Mouse (Mus musculus): ENCODE data around the gene Hist2h3b.
"Not testable (repeated sequence)": the region's sequence is repeated elsewhere in the genome, so short reads cannot be mapped to it uniquely, and the experiment has no call there.

Gene Hist2h3b

DNA sequence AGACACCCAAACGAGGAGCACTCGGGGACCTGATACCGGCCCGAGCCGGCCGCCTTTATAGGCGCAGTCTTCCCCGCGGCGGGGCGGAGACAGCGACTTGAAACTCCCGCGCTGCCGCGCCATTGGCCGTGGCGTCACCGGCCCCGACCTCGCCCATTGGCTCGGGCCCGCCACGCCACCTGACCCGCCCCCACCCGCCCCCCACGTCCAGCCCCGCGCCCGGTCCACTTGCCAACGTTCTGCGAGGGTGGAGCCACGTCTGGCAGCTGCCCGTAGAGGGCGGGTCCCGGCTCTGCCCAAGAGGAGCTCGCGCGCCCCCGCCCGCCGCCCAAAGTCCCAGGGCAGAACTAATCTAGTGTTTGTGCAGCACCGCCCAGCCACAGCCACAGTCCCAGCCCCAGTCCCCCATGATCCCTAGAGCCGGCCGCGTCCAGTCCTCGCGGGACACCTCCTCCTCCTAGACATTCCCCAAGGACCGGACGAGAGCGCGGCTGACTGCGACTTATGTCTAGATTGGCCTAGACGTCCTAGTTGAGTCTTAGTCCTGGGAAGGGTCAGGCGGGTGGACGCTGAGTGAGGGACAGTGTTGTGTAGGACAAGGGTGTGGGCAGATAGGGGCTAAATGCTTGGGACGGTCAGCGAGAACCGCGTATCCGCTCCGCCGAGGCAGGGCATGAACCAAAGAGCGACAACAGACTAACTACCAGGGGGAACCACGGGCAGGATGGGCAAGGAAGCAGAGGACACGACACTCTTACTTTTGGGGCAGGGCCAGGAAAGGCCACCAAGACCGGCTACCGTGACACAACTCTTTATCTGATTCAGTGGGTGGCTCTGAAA, 29.3 kb upstream of the Hist2h3b start, which contains the start of gene Hist2h3c2:
TSS of gene Hist2h3c2 (minus strand) at position 174 of the 840 bp plus-strand sequence.
- DNase-seq (ENCODE audit: low read depth, low spot score) = not testable (repeated sequence)

GRCm38 (mm10) chr3:96239949-96240798, 28.3 kb upstream of the Hist2h3b start, which contains the start of gene Hist2h2aa2:
Gene Hist2h2aa2 (minus strand): TSS chr3:96240276.
- peak; percentile 48 for DNase-seq (ENCODE audit: low read depth, low spot score)

- DNase-seq (ENCODE audit: low read depth, low spot score) = no peak
These were observed 27.7 kb upstream of the Hist2h3b start for GRCm38 (mm10) chr3:96240799-96241197.

DNA sequence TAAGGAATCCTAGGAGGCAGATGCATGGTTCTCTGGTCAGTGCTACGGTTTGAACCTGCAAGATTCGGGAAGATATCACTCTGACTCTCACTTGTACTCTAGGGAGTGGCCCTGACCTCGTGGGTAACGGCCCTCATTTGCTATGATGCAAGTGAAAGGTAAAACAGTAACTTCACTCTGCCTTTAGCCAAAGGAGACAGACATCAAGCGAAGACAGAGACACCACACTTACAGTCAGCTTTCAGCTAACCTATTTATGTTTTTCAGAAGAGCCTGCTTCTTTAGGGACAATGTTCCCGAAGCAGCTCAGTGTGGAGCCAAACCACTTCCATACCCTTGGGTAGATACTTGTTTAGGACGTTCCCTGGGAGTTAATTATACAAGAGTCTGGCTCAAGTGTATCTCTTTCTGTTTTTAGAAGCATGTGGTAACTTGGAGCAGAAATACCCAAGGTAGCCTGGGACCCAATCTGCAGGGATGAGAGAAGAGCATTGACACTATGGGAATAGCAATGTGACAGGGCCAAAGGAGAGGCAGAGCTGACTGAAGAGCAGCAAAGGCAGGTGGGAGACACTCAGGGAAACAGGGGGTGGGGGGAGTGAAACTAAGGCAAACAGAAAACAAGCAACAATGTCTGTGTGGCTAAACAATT, 24.4 kb upstream of the Hist2h3b start:
- DNase-seq (ENCODE audit: low read depth, low spot score) = no peak

DNA sequence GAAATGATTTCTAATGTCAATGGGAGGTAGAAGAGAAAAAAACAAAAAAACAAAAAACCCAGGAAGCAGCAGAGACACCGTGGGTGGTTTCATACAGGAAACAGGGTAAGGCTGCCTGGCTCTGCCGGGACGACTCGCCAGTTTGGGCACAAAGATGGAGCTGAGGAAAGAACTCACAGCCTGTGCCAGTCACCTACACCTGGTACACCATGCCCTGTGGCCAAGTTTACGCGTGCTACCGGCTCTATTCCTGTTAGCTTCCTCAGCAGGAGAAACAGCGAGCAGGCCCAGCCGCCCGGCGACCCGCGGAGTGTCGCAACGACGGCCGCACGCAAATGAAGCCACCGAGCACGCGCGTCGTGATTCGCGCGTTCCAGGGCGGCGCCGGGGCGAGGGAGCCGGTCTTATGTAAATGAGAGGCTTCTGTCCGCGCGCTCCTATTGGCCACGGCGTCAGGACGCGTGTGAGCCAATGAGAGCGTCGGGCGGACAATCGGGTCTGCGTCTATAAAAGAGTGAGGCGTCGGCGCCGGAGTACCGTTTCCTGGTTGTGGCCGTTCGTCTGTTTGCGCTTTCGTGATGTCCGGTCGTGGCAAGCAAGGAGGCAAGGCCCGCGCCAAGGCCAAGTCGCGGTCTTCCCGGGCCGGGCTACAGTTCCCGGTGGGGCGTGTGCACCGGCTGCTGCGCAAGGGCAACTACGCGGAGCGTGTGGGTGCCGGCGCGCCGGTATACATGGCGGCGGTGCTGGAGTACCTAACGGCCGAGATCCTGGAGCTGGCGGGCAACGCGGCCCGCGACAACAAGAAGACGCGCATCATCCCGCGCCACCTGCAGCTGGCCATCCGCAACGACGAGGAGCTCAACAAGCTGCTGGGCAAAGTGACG, 23.2 kb upstream of the Hist2h3b start, which contains the start of gene Hist2h2aa1:
TSS of gene Hist2h2aa1 (plus strand) at position 495 of the 884 bp plus-strand sequence.
- DNase-seq (ENCODE audit: low read depth, low spot score) = peak; percentile 41

DNA sequence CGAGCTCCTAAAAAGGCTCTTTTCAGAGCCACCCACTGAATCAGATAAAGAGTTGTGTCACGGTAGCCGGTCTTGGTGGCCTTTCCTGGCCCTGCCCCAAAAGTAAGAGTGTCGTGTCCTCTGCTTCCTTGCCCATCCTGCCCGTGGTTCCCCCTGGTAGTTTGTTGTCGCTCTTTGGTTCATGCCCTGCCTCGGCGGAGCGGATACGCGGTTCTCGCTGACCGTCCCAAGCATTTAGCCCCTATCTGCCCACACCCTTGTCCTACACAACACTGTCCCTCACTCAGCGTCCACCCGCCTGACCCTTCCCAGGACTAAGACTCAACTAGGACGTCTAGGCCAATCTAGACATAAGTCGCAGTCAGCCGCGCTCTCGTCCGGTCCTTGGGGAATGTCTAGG, 22.4 kb upstream of the Hist2h3b start:
- DNase-seq (ENCODE audit: low read depth, low spot score) = not testable (repeated sequence)

DNA sequence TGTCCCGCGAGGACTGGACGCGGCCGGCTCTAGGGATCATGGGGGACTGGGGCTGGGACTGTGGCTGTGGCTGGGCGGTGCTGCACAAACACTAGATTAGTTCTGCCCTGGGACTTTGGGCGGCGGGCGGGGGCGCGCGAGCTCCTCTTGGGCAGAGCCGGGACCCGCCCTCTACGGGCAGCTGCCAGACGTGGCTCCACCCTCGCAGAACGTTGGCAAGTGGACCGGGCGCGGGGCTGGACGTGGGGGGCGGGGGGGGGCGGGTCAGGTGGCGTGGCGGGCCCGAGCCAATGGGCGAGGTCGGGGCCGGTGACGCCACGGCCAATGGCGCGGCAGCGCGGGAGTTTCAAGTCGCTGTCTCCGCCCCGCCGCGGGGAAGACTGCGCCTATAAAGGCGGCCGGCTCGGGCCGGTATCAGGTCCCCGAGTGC, 22.0 kb upstream of the Hist2h3b start, which contains the start of gene Hist2h3c1:
TSS of gene Hist2h3c1 (plus strand) at position 259 of the 430 bp plus-strand sequence.
- DNase-seq (ENCODE audit: low read depth, low spot score) = not testable (repeated sequence)

DNA sequence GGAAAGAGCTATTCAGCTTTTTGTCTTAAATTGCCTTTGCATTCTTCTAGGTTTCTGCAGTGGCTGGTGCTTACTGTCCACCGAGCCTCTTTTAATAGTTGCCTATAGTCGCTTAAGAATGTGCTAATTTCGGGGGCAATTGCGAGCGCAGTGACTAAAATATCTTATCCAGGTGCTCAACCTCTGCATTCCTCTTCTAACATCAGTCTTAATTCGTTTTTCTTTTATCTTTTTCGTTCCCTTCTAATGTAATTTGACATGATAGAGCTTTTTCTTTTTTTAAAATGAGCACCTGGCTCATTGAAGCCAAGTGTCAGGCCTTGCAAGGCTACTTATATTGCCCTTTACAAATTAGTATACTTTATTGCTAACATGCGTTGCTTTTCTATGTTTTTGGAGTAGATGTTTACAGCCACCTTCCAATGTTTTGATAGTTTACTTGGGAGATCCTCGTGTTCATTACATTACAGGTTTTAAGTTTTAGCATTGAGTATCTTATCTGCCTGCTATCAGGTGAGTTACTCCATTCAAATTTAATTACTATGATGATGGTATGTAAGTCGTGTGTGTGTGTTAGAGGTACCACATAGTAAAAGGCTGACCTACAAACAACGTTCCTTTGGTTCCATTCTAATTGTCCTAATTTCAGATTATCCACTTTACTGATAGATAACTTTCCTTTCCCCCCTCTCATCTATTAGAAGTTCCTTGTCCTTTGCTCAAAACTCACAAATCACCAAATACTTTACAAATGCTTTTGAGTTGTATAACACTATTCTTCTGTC, 20.9 kb upstream of the Hist2h3b start:
- no peak for DNase-seq (ENCODE audit: low read depth, low spot score)

GRCm38 (mm10) chr3:96248141-96249033, 20.1 kb upstream of the Hist2h3b start:
- DNase-seq (ENCODE audit: low read depth, low spot score) = no peak

DNA sequence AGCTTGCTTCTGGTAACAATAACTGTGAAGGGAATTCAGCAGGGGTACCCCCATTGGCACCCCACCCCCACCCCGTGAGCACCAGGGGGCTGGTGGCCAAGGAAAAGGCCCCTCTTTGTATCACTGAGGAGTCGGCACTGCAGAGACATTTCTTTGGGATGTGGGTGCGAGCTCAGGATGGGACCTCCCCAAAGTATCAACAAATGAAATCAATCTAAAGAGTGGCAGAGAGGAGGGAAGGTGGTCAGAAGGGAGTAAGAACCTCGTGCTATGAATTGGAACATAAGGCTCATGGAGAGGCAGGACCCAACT, 19.5 kb upstream of the Hist2h3b start:
- no peak for DNase-seq (ENCODE audit: low read depth, low spot score)

GRCm38 (mm10) chr3:96250890-96251289, 17.6 kb upstream of the Hist2h3b start:
- DNase-seq (ENCODE audit: low read depth, low spot score) = no peak

DNA sequence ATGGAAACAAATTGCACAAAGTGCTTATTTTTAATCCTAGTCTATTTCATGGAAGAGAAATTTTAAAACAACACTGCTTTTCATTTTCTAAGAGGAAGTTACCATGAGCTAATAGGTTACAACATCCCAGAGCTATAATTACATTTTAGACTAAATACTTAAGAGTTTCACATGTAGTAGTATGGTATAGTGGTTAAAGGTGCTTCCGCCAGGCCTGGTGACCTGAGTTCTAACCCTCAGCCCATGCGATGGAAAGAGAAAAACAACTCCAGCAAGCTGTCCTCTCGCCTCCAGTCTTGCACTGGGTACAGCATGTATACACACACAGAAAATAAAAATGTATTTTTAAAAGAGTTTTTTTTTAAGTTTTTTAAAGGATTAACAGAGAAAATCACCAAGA, 16.7 kb upstream of the Hist2h3b start:
- DNase-seq (ENCODE audit: low read depth, low spot score) = no peak

GRCm38 (mm10) chr3:96254683-96255355, 13.6 kb upstream of the Hist2h3b start:
- peak; percentile 52 for DNase-seq (ENCODE audit: low read depth, low spot score)

GRCm38 (mm10) chr3:96255926-96256593, 12.4 kb upstream of the Hist2h3b start:
- DNase-seq (ENCODE audit: low read depth, low spot score) = no peak

DNA sequence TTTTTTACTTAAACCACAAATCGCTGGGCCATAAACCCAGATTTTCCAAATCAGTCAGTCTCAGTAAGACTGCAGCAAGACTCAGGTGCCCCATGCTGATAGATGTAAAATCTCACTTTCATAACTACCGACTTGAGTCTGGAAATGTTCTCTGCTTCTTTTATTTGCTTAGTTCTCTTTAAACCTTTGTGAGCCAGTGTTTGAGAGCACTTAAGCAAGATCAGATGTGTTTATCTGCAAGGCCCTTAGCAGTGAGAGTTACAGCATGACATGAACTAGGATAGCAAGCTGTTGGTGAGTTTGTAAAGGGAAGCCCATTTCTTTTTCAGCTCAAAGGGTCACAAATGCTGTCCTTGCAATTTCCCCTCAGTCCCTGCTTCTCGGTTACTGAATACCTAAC, 11.3 kb upstream of the Hist2h3b start:
- no peak for DNase-seq (ENCODE audit: low read depth, low spot score)

DNA sequence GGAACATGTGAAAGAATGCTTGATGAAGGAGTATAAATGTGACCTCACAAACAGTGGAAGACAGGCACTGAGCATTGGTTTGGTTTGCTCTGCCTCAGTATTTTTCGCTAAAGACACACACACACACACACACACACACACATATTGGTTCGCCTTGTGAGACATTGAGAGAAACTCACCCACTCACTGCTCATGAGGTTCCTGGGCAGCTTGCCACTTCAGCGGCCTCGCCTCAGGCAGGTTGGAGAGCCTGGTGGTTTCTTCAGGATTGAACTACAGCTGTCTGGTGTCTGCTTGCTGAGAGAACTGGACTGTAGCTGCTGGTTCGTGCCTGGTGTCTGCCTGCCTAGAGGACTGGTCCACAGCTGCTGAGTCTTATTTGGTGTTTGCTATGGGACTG, 8.2 kb upstream of the Hist2h3b start:
- DNase-seq (ENCODE audit: low read depth, low spot score) = no peak

- DNase-seq (ENCODE audit: low read depth, low spot score) = no peak
These were observed 6.8 kb upstream of the Hist2h3b start for GRCm38 (mm10) chr3:96261623-96262022.

Measured in retina, postnatal 7 days (tissue).